Mouse (Mus musculus) CD4-positive, CD25-positive, alpha-beta regulatory T cell, adult 4 months (primary cell): ENCODE results near the gene Rnase11. TPM values are rescaled to one million over a fixed set of nuclear protein-coding genes. Genes with fewer than 3 reads are reported as not detected.

ENCODE experiments used
- ATAC-seq: one replicate; pipeline ENCODE4 v1.8.0; 2017
- polyA plus RNA-seq, 2 experiments: library from polyadenylated mRNA; unstranded; fragments of 100-300 nt; shearing (Covaris generic); gene quantifications; one replicate each; pipeline ENCODE4 v1.2.1; 2017

Gene Rnase11
- polyA plus RNA-seq, 2 experiments from 2014 or later = not detected

DNA sequence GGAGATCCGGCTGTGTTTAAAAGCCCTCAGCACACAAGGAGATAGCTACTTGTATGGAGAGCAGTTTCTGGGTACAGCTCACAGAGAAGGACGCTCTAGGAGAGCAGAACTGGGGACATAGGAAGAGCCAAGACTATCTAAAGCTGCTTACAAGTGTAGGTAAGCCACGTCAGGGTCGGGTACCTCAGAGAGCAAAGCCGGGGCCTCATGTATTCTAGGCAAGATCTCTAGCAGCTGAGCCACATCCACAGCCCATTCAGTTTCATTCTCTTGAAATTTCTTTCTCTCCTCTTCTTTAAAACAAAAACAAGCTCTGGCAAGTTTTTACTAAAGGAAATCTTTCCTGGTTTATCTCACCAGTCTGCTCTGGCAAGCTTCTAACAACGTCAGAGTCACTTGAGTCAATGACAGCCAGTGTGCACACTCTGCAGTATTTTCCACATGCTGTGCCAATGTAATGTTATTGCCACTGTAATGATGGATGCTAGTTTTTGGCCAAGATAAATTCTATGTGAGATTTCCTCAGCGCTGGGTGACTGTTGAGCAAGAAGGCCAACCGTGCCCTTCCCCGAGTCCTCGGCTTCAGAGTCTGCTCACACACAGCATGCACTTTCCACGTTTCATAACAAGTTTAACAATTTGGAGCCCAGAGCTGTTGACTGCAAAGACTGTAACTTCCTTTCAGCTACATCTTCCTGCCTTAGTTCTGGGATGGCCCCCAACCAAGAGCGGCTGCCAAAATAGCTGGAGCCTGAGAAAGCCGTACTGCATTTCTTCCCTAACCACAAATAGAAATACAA lies 41.8 kb downstream of the Rnase11 start:
- no peak for ATAC-seq

DNA sequence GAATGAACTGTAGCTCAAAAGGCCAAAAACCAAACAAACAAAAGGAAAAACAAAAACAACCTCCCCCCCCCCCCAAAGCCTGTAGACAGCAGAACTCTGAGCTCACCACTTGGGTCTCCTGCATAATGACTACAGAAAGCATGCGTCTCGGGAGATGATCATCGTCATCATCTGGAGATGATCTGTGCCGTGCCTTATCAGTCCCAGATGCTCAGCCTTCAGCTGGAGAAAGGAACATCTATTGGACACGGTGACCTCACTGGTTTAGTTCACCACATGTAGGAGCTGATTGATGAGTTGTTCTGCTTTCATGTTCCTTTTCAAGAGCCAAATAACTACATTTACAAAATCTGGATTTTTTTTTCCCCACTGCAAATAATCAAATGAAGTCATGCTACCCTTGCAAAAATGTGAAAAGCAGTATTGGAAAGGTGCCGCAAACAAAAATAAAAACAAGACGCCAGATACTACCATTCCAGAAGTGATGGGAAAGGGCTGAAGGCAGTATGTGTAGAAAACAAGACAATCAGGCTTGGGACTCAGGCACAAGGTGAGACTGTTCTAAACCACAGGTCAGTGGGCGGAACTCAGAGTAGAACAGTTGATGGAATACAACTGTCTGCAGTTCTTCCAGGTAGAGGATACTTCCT lies 42.7 kb downstream of the Rnase11 start, which contains the start of gene Rnase10:
Gene Rnase10 (plus strand): TSS at position 600 of the 650 bp plus-strand sequence.
- ATAC-seq = no peak

Other genes starting within 250 kb of the Rnase11 start
- gene Ccnb1ip1, start 242.4 kb downstream of the Rnase11 start, polyA plus RNA-seq = not detected
- 100 to 1,000 TPM; 116 to 117 TPM for gene Parp2, start 242.3 kb downstream of the Rnase11 start, polyA plus RNA-seq
- gene Tep1, start 179.6 kb downstream of the Rnase11 start, polyA plus RNA-seq = 10 to 100 TPM; 16.1 to 24.3 TPM
- under 1 TPM in 1 of 2 experiments, not detected in 1; 0.15 TPM for gene Klhl33, start 152.7 kb downstream of the Rnase11 start, polyA plus RNA-seq
- 100 to 1,000 TPM in 1 of 2 experiments, 10 to 100 TPM in 1; 85.3 to 100 TPM for gene Osgep, start 125.3 kb downstream of the Rnase11 start, polyA plus RNA-seq
- 100 to 1,000 TPM in 1 of 2 experiments, 10 to 100 TPM in 1; 74.0 to 103 TPM for gene Apex1, start 125.2 kb downstream of the Rnase11 start, polyA plus RNA-seq
- 1 to 10 TPM; 2.9 to 3.4 TPM for gene Pip4p1, start 119.3 kb downstream of the Rnase11 start, polyA plus RNA-seq
- 10 to 100 TPM; 61.1 to 62.9 TPM for gene Pnp, start 119.1 kb downstream of the Rnase11 start, polyA plus RNA-seq
- 1 to 10 TPM; 3.4 to 9.3 TPM for gene Gm49342, start 105.6 kb downstream of the Rnase11 start, polyA plus RNA-seq
- gene Pnp2, start 94.2 kb downstream of the Rnase11 start, polyA plus RNA-seq = 1 to 10 TPM; 1.1 to 1.2 TPM
- gene Rnase10, start 42.4 kb downstream of the Rnase11 start, polyA plus RNA-seq = not detected
- gene Rnase9, start 8.3 kb downstream of the Rnase11 start, polyA plus RNA-seq = not detected
- gene Rnase12, start 7.5 kb upstream of the Rnase11 start, polyA plus RNA-seq = not detected
- gene Olfr750, start 24.3 kb upstream of the Rnase11 start, polyA plus RNA-seq = not detected
- gene Rnase4, start 40.9 kb upstream of the Rnase11 start, polyA plus RNA-seq = 10 to 100 TPM in 1 of 2 experiments, 1 to 10 TPM in 1; 9.8 to 16.6 TPM
- 1 to 10 TPM; 4.0 to 5.0 TPM for gene Ang, start 41.0 kb upstream of the Rnase11 start, polyA plus RNA-seq
- gene Eddm3b, start 64.3 kb upstream of the Rnase11 start, polyA plus RNA-seq = not detected
- 1 to 10 TPM; 1.6 to 5.9 TPM for gene Rnase6, start 73.7 kb upstream of the Rnase11 start, polyA plus RNA-seq
- gene Rnase1, start 96.6 kb upstream of the Rnase11 start, polyA plus RNA-seq = not detected
- not detected for gene Rnase2b, start 112.1 kb upstream of the Rnase11 start, polyA plus RNA-seq
- gene Ang2, start 149.0 kb upstream of the Rnase11 start, polyA plus RNA-seq = not detected
- not detected for gene Ear14, start 153.2 kb upstream of the Rnase11 start, polyA plus RNA-seq
- gene Rnase2a, start 205.9 kb upstream of the Rnase11 start, polyA plus RNA-seq = not detected